Mouse (Mus musculus): ENCODE measurements around the gene Ano10. TPM values are rescaled to one million over a fixed set of nuclear protein-coding genes. Genes with fewer than 3 reads are reported as not detected.

Gene Ano10
- polyA plus RNA-seq, 1 experiment from 2014 or later = 38.4 TPM

DNA sequence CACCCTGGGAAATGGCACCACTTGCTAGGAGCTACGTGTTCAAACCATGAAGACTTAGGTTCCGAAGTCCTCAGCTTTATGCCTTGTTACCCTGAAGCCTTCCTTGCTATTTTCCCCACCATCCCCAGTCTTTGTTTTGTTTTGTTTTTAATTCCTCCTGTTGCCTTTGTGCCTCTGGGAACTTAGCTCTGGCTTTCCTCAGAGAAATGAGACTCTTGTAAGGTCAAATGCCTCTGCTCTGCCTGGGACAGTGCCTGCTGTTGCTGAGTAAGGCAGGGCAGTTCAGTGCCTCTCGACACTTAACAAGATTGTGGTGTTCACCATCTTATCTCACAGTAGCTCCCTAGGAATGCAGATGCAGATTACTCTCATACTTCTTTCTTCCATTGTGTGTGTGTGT is 140.8 kb downstream of the Ano10 start:
- no peak for TF ChIP-seq CTCF (IDR thresholded peaks at IDR 0.05; ENCODE audit: low read depth)
- Histone ChIP-seq H3K4me2 (no peak overlapping the region), H3K4me1 (ENCODE audit: insufficient read depth) (no peaks in the 10 kb centered on the region; the same call in 1 of the 2 replicates), H3K27me3 (ENCODE audit: insufficient read depth, low read length) (no peaks in the 10 kb centered on the region), H3K27ac (ENCODE audit: low read depth) (no peak overlapping the region), H3K9me3 (ENCODE audit: low read depth, low read length) (no peaks in the 10 kb centered on the region), H3K9ac (no peak overlapping the region), H3K4me3 (ENCODE audit: low read depth, low read length) (no peak overlapping the region), H3K36me3 (ENCODE audit: insufficient read depth) (peaks cover 28% of the 10 kb centered on the region)
- no peak for ATAC-seq (ENCODE audit: insufficient read depth)
- DNase-seq = no peak
- 82% methylated on average over 3 of the region's 3 CpGs for WGBS

- no peak overlapping the region for H3K4me2 ChIP-seq
- no peak overlapping the region for H3K9ac ChIP-seq
- no peak overlapping the region for H3K4me3 ChIP-seq (ENCODE audit: low read depth, low read length)
- no peak for ATAC-seq (ENCODE audit: insufficient read depth)
- H3K4me1 ChIP-seq (ENCODE audit: insufficient read depth) = no peaks in the 10 kb centered on the region; the same call in 1 of the 2 replicates
- TF ChIP-seq CTCF (IDR thresholded peaks at IDR 0.05; ENCODE audit: low read depth) = no peak
- H3K36me3 ChIP-seq (ENCODE audit: insufficient read depth) = peaks cover 19% of the 10 kb centered on the region
- no peak overlapping the region for H3K27ac ChIP-seq (ENCODE audit: low read depth)
- WGBS = 65% methylated on average over 1 of the region's 1 CpGs
- DNase-seq = no peak
- H3K9me3 ChIP-seq (ENCODE audit: low read depth, low read length) = no peaks in the 10 kb centered on the region
- no peaks in the 10 kb centered on the region for H3K27me3 ChIP-seq (ENCODE audit: insufficient read depth, low read length)
These were observed 141.7 kb downstream of the Ano10 start for GRCm38 (mm10) chr9:122152501-122152900.

- Histone ChIP-seq H3K4me3 (ENCODE audit: low read depth, low read length) (no peak overlapping the region), H3K27me3 (ENCODE audit: insufficient read depth, low read length) (no peaks in the 10 kb centered on the region), H3K9ac (no peak overlapping the region), H3K4me1 (ENCODE audit: insufficient read depth) (no peaks in the 10 kb centered on the region; the same call in 1 of the 2 replicates), H3K27ac (ENCODE audit: low read depth) (no peak overlapping the region), H3K4me2 (no peak overlapping the region), H3K36me3 (ENCODE audit: insufficient read depth) (peaks cover 15% of the 10 kb centered on the region), H3K9me3 (ENCODE audit: low read depth, low read length) (no peaks in the 10 kb centered on the region)
- no peak for ATAC-seq (ENCODE audit: insufficient read depth)
- TF ChIP-seq CTCF (IDR thresholded peaks at IDR 0.05; ENCODE audit: low read depth) = no peak
- 82% methylated on average over 4 of the region's 4 CpGs for WGBS
- DNase-seq = no peak
These were observed 142.2 kb downstream of the Ano10 start for GRCm38 (mm10) chr9:122152063-122152462.

DNA sequence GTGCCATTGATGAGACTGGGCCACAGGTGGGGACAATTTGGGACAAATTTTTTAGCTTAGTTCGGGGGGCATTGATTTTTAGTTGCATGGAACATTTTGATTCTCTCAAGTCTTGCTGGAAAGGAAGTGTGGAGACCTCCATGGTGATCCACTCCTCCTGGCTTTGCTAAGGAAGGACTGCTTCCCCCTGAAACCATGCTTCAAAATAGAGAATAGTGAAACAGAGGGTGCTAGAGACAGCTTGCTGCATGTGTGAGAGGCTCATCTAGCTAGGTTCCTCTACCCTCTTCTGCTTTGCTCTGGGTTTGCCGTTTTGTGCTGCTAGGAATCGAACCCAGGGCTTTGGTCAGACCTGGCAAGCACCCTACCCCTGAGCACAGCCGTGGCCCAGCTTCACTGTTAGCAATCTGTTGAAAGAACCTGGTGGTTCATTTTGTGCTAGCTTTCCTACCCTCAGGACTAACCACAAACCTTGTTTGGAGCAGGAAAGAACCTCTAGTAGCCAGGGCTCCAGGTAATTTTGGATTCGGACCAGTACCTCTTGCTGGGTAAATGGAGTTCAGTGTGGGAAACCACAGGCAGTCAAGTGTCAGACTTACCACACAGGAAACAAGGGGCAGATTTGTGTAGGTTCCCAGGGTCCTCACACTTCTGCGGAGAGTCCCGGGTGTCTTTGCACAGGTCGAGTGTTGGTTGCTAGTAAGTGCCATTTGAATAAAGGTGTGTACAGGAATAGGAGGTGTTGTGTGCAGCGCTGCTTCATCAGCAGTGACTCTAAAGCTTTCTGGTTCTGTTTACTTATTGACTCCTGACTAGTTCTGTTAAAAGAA is 144.0 kb downstream of the Ano10 start:
- Histone ChIP-seq H3K9ac (no peak overlapping the region), H3K27me3 (ENCODE audit: insufficient read depth, low read length) (no peaks in the 10 kb centered on the region), H3K4me3 (ENCODE audit: low read depth, low read length) (no peak overlapping the region), H3K36me3 (ENCODE audit: insufficient read depth) (peaks cover 14% of the 10 kb centered on the region; the same call in 1 of the 2 replicates), H3K27ac (ENCODE audit: low read depth) (no peak overlapping the region), H3K9me3 (ENCODE audit: low read depth, low read length) (no peaks in the 10 kb centered on the region), H3K4me2 (no peak overlapping the region), H3K4me1 (ENCODE audit: insufficient read depth) (no peaks in the 10 kb centered on the region; the same call in 1 of the 2 replicates)
- 84% methylated on average over 9 of the region's 9 CpGs for WGBS
- no peak for TF ChIP-seq CTCF (IDR thresholded peaks at IDR 0.05; ENCODE audit: low read depth)
- DNase-seq (no peak), ATAC-seq (ENCODE audit: insufficient read depth) (no peak)

GRCm38 (mm10) chr9:122148356-122148755 is 145.9 kb downstream of the Ano10 start:
- Histone ChIP-seq H3K9me3 (ENCODE audit: low read depth, low read length) (no peaks in the 10 kb centered on the region), H3K4me3 (ENCODE audit: low read depth, low read length) (no peak overlapping the region), H3K27ac (ENCODE audit: low read depth) (no peak overlapping the region), H3K27me3 (ENCODE audit: insufficient read depth, low read length) (no peaks in the 10 kb centered on the region), H3K36me3 (ENCODE audit: insufficient read depth) (peaks cover 28% of the 10 kb centered on the region), H3K9ac (no peak overlapping the region), H3K4me1 (ENCODE audit: insufficient read depth) (no peaks in the 10 kb centered on the region; the same call in 1 of the 2 replicates), H3K4me2 (no peak overlapping the region)
- ATAC-seq (ENCODE audit: insufficient read depth) (no peak), DNase-seq (no peak)
- 95% methylated on average over 3 of the region's 3 CpGs for WGBS
- TF ChIP-seq CTCF (IDR thresholded peaks at IDR 0.05; ENCODE audit: low read depth) = no peak

DNA sequence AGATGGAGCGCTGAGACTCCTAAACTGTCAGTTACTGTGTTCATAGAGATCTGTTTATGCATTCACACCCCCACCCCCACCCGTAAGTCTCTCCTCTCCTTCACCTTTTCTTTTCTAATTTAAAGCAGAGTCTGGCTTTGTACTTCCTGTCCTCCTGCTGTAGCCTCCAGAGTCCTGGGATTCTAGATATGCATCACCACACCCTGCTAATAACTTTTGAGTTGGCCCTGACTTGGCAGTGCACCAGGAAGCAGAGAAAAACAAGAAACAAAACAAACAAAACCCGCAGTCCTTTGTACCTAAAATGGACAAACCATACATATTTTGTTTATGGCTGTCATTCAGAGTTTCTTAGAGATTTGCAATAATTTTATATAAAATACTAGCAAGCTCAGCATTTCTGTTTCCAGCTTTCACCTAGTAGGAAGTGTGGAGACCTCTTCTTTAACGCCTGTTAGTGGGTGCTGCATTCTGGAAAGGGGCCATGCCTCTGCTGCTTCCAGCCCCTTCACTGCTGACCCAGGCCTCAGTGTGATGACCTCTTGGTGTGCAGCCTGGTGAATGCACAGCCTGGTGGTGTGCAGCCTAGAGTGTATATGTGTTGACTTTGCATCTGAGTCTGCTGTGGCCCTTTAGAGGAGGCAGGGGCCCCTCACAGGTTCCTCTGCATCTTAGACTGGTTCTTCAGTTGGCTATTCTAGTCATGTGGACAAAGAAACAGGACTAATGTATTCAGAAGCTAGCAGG is 147.9 kb downstream of the Ano10 start:
- no peak overlapping the region for H3K27ac ChIP-seq (ENCODE audit: low read depth)
- WGBS = 63% methylated on average over 4 of the region's 4 CpGs

GRCm38 (mm10) chr9:122145677-122146076 is 148.5 kb downstream of the Ano10 start:
- Histone ChIP-seq H3K9me3 (ENCODE audit: low read depth, low read length) (no peaks in the 10 kb centered on the region), H3K9ac (no peak overlapping the region), H3K36me3 (ENCODE audit: insufficient read depth) (peaks cover 19% of the 10 kb centered on the region), H3K27me3 (ENCODE audit: insufficient read depth, low read length) (no peaks in the 10 kb centered on the region), H3K27ac (ENCODE audit: low read depth) (no peak overlapping the region), H3K4me1 (ENCODE audit: insufficient read depth) (no peaks in the 10 kb centered on the region; the same call in 1 of the 2 replicates), H3K4me3 (ENCODE audit: low read depth, low read length) (no peak overlapping the region), H3K4me2 (no peak overlapping the region)
- DNase-seq (no peak), ATAC-seq (ENCODE audit: insufficient read depth) (no peak)
- no peak for TF ChIP-seq CTCF (IDR thresholded peaks at IDR 0.05; ENCODE audit: low read depth)

More for the DNA sequence above, 147.9 kb downstream of the Ano10 start:
- ATAC-seq (ENCODE audit: insufficient read depth) (no peak), DNase-seq (no peak)
- Histone ChIP-seq H3K4me2 (no peak overlapping the region), H3K4me1 (ENCODE audit: insufficient read depth) (no peaks in the 10 kb centered on the region; the same call in 1 of the 2 replicates), H3K36me3 (ENCODE audit: insufficient read depth) (peaks cover 19% of the 10 kb centered on the region), H3K9ac (no peak overlapping the region), H3K9me3 (ENCODE audit: low read depth, low read length) (no peaks in the 10 kb centered on the region), H3K27me3 (ENCODE audit: insufficient read depth, low read length) (no peaks in the 10 kb centered on the region), H3K4me3 (ENCODE audit: low read depth, low read length) (no peak overlapping the region)
- no peak for TF ChIP-seq CTCF (IDR thresholded peaks at IDR 0.05; ENCODE audit: low read depth)

All from lung, embryonic 14.5 days (tissue).